Mouse (Mus musculus): ENCODE data around the gene Gm11020.

- TF ChIP-seq POLR2A (IDR thresholded peaks at IDR 0.05; ENCODE audit: extremely low read depth, insufficient read depth, low read length) (no peak), CTCF (IDR thresholded peaks at IDR 0.05; ENCODE audit: extremely low read depth, insufficient read depth, low read length) (no peak)
These were observed 23.3 kb downstream of the Gm11020 start for GRCm38 (mm10) chr8:104344622-104345021.

Data from cortical plate, adult 2 months (tissue).